Mouse (Mus musculus): ENCODE results near the gene Syn3.
"Not testable (repeated sequence)": the region's sequence is repeated elsewhere in the genome, so short reads cannot be mapped to it uniquely, and the experiment has no call there.

Syn3 gene

DNA sequence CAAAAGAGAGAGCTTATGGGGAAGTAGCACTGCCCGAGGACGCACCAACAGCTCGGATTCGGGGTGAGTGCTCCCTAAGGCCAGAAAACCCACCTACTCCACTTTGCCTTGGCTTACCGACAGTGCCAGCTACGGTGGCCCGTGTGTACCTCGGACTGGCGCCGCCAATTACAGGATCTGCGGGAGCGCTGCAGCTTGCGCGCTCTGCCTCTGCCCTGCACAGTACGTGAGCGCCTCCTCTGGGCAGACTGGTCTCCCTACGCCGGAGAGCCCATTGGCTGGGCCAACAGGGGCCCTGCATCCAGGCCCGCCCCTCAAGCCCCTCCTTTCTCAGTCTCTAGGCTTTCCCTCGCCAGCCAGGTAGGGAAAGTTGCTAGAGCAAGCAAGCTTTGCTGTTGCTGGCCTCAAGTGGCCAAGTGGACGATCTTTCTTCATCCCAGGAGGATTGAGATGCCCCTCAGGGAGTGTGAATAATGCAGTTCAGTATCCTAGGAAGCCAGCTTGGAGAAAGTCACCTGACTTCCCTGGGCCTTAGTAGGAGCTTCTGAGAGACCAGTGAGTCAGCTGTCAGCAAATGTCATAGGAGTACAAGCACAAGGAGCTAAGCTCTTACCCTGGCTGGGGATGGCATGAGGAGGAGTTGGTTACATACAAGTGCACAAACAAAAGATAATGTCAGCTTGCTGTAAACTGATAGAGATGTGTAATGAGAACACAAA is at the start of gene Syn3:
Syn3 (minus strand) TSS at position 224 of the 719 bp plus-strand sequence.
- peak in 1 of 2 experiments; percentile 20 for DNase-seq (ENCODE audit: low spot score in 2 of 2)

DNA sequence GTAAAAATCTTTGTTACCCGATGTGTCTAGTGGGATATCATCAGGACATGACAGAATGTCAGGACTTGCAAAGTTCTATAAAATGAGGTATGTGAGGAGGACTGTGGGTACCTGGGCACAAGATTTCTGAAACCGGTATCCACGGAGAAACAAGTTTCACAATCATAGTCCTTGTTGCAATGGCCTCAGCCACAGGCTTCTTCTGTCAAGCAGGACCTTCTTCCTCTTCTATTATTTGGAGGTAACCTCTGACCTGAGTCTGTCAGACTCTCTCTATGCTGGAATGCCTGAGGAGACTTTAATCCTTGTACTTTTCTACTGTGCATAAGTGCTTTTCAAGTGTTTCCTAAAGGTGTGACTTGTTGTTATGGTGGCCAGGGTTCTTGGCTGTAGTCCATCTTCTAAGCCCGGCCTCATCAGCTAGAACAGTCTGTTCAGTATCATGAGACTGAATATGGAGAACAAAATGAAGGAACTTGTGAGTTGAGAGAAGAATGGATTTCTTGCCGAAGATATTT is 27.7 kb upstream of the Syn3 start:
- not testable (repeated sequence) for DNase-seq (ENCODE audit: low spot score in 2 of 2)

DNA sequence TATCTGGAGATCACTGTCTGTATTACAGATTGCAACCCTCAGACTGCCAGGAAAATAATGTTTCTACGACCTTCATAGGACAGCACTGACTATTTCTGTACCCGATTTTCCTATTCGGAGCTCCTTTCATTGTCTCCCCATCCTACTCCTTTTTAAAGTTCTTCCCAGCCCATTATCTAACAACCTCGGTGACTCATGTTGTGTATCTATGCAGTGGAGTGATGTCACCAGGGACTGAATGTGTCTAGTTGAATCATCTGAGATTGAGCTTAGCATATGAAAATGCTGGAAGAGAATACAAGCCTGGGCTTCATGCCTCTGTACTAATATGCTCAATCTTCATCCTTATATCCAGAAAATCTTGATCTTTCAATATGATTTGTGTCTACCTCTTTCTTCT is 15.1 kb upstream of the Syn3 start:
- no peak for DNase-seq (ENCODE audit: low spot score in 2 of 2)

DNA sequence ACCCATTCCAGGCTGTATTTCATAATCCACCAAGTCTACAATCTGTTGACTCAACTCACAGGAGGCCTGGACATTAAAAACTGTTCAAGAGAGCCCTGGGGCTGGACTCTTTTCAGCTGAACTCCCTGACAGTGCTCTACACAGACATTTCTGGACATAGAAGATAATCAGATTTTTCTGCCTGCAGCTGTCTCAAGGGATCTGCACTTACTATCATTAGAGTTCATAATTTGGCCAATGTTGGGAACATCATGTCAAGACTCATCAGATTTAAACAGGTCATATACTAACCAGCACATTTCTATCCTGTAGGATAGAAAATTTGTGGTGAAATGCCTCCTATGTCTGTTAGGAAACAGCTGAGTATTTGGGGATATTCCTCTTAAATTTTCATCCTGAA is 12.2 kb upstream of the Syn3 start:
- no peak for DNase-seq (ENCODE audit: low spot score in 2 of 2)

DNA sequence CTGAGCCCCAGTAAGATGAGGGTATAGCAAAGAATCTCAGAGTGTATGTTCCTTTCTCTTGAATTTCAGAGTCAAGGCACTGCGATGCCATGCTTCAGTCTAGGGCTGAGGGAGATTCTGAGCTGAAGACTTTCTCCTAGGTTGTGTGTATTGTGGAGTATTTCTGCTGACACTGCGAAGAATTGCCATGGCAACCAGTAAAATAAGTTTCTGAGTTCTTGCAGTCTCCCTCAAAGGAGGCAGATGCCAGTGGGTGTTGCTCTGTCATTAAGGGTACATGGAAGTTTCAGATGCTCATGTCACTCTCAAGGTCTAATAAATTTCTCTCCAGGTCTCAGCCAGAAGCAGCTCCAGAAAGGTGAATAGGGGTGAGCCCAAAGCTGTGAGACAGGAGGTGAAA is 3.4 kb upstream of the Syn3 start:
- DNase-seq (ENCODE audit: low spot score in 2 of 2) = no peak

DNA sequence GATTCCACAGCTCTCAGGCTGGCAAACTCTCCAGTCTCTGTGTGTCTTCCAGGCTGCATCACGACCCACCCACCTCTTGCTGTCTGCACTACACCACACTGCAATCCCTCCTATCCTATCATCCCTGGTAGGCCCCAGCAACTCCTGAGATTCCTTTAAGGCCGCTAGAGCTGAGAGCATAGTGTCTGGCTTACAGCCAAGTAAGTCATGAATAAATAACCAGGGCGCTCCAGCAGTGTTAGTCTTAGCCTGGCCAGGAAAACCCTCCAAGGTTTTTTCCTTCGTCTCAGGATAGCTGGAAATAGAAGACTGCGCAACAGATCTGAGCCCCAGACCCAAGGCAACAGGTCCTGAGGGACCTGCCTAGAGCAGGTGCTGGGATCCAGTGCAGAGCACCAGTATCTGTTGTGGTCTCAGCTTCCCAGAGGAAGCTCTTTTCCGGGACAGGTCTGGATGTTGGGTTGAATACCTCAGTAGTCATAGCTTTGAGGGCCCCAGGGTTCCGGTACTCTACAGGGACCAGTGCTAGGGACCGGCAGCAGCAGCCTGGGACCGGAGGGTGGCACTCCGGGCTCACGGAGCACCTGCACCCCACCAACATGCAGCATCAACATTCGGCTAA is 534 bp downstream of the Syn3 start:
- DNase-seq (ENCODE audit: low spot score in 2 of 2) = no peak

DNA sequence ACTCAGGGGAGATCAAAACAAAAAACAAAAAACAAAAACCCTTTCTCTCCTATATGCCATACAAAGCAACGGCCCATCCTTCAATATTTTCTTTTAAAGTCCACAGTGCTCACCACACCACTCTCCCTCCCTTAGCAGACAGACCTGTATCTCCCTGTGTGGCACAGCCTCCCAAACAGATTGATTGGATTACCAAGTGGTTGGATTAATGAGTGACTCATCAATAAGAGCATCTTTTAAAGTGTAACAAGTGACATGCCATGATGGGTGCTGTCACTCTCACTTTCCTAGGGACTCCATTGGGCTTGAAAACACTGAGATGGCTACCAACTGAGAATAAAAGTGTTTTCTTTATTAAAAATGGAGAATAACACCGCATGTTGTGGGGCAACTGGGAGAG is 2.8 kb downstream of the Syn3 start:
- no peak for DNase-seq (ENCODE audit: low spot score in 2 of 2)

DNA sequence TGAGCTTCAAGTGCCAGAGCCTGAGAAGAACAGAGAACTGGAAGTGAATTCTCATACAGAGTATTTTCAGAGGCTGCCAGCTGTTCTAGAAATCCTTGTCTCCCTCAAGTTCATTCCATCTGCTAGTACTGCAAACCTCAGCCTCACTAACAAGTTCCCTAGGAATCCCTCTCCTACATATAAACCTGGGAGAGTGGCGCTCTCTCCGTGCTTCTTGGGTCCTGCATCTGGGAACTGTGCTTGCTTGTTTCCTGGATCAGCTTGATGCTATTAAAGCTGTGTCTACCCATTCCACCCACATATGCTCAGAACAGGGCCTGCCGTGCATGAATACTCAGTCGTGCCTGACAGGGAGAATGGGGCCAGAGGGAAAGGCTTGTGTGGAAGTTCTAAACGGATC is 5.6 kb downstream of the Syn3 start:
- DNase-seq (ENCODE audit: low spot score in 2 of 2) = no peak

DNA sequence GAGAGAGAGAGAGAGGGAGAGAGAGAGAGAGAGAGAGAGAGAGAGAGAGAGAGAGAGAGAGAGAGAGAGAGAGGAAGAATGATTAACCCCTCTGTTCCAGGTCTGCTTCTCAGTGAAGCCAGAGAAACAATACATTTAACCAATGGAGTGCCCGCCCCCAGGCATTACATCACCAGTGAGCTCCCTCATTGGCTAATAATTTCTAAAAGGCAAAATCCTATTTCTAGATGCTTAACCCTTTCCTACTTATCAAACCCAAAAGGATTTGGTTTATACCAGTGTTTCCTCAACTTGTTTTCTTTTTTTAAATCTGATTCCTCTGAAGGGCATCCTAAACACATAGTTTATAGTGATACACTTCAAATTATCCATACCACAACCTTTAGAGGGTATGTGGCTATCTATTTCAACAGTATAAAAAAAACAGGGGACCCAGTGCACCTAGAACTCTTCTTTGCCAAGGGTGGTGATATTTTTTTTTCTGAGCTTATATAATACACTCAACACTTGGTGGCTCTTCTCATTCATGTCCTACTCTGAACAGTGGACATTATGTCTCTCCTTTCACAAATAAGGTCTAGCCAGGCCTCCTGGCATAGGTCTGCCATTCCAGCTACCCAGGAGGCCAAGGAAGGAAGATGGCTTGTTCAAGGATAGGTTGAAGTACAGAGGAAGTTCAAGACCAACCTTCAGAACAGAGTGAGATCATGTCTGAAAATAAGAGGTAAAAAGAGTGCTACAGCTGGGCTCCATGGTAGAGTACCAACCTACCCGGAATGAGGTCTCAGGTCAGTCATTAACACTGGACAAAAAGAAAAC is 6.4 kb downstream of the Syn3 start:
- DNase-seq (ENCODE audit: low spot score in 2 of 2) = no peak

DNA sequence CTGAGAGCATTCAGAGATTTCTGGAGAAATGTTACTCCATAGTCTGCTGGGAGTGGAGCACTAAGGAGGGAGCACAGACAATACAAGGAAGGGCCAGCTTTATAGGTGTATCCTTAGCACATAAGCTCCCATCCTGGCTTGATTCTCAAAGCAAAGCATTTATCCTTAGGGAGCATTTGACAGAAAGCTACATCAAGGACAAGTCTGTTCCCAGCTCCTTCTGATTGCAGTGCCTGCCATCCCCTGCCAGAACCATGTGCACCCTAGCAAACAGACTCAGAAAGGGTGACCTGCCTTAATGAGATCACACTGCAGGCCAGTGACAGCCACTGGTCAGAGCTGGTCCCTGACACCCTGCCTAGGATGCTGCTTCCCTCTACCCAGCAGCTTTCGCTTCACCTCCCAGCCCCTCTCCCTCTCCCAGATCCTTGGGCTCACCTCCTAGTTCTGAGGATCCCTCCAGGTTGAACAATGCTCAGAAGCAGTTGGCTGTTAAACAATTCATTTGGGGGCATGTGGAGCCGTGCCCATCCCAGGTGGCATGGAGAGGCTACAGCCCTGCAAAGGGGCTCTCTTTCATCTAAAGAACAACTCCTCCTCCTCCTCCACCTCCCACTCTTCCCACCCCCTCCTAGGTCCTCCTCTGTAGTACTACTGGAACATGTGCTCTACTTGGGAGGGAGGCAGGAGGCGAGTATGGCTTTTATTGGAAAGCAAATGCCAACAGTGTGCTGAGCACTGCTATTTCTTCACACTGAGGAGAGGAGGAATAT is 7.2 kb downstream of the Syn3 start:
- DNase-seq (ENCODE audit: low spot score in 2 of 2) = no peak

DNA sequence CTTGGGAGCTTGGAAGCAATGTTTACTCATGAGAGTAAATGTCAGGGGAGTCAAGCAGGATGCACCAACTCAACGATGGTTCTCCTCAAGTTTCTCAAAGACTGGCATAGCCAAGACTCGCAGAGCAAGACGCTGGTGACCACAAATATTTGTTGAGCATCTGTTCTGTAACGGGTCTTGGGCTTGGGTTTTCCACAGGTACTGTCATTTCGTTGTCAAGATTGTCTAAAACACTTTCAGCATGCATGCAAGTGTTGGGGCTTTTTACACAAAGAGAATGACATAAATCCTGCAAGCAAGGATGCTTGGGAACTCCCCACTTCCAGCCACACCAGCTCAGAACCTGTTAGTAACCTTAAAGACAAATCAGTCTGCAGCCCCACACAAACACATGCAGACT is 10.2 kb downstream of the Syn3 start:
- DNase-seq (ENCODE audit: low spot score in 2 of 2) = no peak

DNA sequence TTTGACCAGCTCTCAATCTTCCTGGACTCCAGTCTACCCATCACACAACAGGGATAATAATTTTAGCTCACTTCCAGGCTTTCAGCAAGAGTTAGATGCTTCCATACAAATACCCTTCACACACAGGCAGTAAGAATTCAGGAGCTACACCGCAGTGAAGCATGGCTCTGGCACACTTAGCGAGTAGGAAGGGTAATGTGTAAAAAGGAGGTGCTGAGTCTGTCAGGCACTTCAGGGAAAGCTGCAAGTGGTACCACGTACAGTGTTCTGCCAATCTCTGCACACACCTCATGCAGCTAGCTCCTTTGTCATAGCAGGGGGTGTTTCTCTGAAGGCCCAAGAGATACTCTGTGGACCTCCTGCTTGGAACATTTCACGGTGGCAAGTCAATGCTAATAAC is 12.7 kb downstream of the Syn3 start:
- DNase-seq (ENCODE audit: low spot score in 2 of 2) = no peak

DNA sequence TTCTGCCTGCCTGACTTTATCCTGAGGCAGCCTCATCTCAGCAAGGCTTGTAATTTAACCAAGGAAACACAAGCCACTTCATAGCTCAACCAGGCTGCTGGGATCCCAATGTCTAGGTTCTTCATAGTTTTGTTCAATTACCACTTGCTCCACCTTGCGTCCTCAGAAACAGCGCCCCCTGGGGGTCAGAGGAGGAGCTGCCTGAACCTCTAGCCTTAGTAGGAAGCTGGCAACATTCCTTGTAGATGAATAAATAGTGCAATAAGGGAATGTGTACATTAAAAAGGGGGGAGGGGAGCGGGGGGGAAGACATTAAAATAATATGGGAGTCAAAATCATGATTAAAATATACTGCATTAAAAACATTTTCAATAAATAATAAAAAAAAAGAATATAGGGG is 14.7 kb downstream of the Syn3 start:
- DNase-seq (ENCODE audit: low spot score in 2 of 2) = peak; percentile 3 to 15

DNA sequence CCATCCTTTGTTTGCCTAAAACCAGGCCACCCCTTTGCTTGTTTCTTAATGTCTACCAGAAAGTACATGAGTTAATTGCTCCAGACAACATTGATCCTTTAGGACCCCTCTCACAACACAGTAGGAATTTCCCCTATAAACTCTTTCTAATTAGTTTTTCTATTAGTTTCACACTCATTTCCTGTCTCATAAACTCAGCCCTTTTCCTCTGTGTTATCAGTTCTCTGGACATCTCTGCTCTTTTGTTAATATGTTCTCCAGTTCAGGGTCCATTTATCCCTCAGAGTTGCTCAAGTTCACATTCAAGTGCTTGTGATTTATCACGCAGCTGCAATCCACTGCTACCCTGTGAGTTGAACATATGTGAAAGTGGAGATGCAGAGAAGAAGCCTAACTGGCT is 16.2 kb downstream of the Syn3 start:
- no peak for DNase-seq (ENCODE audit: low spot score in 2 of 2)

DNA sequence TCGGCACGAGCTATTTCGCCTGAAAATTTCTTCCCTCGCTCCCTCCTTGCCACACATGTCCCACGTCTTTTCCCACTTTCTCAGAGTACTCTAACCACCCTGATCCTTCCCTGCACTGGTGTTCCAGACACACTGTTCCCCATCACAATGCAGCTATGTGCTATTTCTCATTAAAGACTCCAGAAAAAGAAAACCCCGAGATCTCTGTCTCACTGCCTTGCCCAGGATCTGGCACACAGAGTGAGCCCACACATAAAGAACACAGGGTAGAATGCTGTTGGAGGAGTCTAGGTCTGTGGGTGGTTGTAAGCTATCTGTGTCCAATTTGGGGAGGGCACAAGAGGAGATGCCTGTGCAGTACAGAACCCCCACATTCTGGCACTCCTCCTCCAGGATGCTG is 18.0 kb downstream of the Syn3 start:
- no peak for DNase-seq (ENCODE audit: low spot score in 2 of 2)

DNA sequence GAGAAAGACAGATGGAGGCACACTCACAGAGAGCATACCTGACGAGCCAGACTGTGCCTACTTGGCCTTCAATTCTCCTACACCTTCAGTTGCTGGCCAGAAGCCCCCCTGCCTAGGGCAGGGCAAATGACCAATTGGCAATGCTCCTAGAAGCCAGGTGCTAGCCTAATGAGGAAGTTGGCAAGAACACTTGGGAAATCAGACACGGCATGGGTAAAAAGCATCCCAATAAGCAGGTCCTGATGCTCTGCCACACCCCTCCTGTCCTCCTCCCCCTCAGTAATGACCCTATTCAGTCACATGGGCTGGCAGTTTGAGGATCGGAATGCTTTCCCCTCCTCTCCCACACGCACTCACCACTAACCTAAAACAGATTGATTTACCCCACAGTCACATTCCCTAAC is 19.0 kb downstream of the Syn3 start:
- DNase-seq (ENCODE audit: low spot score in 2 of 2) = no peak

DNA sequence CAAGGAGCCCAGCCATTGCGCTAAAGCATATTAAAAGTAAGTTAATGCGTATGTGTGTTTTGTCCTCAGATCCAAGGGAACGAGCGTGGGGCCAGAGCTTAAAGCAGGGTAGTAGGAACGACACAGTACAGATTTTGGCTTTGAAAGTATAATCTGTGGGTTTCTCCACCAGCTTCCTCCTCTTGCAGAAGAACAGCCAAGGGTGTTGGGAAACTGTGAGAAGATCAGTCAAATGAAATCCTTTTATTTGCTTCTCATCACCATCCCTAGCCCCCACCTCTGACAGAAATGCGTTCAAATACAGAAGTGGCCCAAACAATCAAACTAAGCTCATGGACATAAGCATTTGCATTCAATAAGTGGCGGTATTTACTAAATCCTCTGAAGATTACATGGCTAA is 22.0 kb downstream of the Syn3 start:
- DNase-seq (ENCODE audit: low spot score in 2 of 2) = no peak

DNA sequence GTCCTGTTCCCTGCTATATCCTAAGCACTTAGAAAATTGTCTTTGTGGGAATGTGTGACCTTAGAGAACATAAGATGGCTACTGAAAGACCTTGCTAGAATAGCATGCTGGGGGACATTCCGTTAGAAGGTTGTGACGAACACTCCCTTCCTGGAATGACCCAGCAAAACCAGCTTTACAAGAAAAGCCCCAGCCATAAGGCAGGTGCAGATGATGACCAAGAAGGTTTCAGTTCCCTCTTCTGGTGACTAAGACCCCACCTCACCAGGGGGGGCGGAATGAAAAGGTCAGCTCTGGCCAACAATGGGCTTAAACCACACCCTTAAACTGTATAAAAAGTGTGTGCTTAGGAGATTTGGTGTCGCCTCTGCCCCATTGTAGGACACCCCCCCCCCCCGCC is 23.4 kb downstream of the Syn3 start:
- no peak for DNase-seq (ENCODE audit: low spot score in 2 of 2)

DNA sequence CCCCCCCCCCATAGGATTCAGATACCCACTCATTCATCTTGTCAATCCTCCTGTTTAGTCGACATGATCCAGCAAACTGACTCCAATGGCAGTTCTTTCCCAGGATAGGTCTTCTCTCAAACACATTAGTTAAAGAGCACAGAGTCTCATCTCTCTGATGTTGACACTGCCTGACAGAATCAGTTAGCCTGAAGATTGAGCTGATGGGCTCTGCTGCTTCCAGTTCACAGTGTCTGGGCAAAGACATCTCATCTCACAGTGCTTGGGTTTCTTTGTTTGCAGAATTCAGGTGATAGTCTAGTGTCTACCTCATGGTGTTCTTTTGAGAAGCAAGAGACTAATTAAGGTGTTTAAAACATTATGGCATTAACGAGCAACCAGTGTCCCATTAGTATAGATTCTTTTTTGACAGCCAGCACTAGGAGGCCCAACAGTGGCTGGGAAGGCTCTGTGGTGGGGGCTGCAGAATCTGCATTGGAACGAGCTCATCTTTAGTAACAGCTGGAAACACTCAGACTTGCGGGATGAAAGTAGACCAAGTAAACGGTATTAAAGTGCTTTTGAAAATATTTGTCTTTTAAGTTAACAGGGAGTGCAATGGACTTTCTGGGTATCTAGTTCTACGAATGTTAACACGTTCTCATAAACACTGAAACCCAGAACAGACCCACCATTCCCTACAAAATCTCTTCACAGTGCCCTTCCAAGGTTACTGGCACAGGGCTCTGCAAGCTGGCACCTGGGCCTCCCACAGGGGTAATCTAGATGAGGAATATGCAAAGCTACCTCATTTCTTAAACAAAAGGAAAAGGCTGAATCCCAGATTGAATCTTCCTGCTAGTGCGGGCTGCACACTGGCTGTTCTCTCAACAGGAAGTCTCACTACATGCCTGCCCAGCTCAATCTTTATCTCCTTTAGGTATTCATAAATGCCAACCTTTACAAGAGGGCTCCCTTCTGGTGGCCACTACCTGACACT is 24.2 kb downstream of the Syn3 start:
- DNase-seq (ENCODE audit: low spot score in 2 of 2) = no peak

DNA sequence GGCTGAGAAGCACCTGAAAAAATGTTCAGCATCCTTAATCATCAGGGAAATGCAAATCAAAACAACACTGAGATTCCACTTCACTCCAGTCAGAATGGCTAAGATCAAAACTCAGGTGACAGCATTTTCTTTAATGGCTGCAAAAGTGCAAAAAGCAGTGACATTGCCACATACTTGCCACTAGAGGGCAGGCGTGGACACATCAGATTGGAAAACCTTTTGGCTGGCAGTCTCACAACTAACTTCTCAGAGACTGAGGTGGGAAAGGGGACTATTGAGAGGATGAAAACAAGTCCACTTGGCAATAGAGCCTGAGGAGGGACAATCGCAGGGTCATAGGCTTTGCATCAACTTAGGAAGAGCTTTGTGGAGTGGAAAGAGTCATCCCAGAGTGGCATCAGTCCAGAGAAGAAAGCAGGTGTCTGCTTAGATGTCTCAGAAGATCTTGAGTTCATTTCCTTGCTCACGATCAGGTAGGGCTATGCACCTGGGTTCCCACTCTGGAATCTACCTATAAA is 25.0 kb downstream of the Syn3 start:
- no peak for DNase-seq (ENCODE audit: low spot score in 2 of 2)

All from natural killer cell, adult 2 months (primary cell).